Mouse (Mus musculus): ENCODE results near the gene Greb1. TPM values are rescaled to one million over a fixed set of nuclear protein-coding genes. Genes with fewer than 3 reads are reported as not detected.

Greb1 gene
- polyA plus RNA-seq, 1 experiment from 2014 or later: 5.6 TPM

GRCm38 (mm10) chr12:16643508-16644345, 157.0 kb downstream of the Greb1 start:
- no peak overlapping the region for H3K4me2 ChIP-seq (replicated peaks)
- no peak overlapping the region for H3K4me3 ChIP-seq
- H3K27me3 ChIP-seq: no peaks in the 10 kb centered on the region
- peak; percentile 31; the same call in 1 of the 2 replicates for ATAC-seq (ENCODE audit: insufficient number of reproducible peaks, insufficient read depth, low FRiP score, low TSS enrichment)
- 56% methylated on average over 12 of the region's 12 CpGs for WGBS
- H3K9ac ChIP-seq: no peak overlapping the region
- peak overlapping the region; percentile 63 for H3K27ac ChIP-seq
- no peaks in the 10 kb centered on the region for H3K9me3 ChIP-seq
- no peaks in the 10 kb centered on the region for H3K36me3 ChIP-seq
- H3K4me1 ChIP-seq: 0 out of 2 replicates have a peak, but pooled peaks cover 4% of the 10 kb centered on the region

GRCm38 (mm10) chr12:16642000-16642399, 158.7 kb downstream of the Greb1 start:
- H3K36me3 ChIP-seq: no peaks in the 10 kb centered on the region
- 63% methylated on average over 5 of the region's 5 CpGs for WGBS
- no peak overlapping the region for H3K4me3 ChIP-seq
- H3K27ac ChIP-seq: no peak overlapping the region
- no peak for ATAC-seq (ENCODE audit: insufficient number of reproducible peaks, insufficient read depth, low FRiP score, low TSS enrichment)
- H3K4me2 ChIP-seq (replicated peaks): no peak overlapping the region
- no peaks in the 10 kb centered on the region for H3K27me3 ChIP-seq
- H3K9ac ChIP-seq: no peak overlapping the region
- 0 out of 2 replicates have a peak, but pooled peaks cover 10% of the 10 kb centered on the region for H3K4me1 ChIP-seq
- no peaks in the 10 kb centered on the region for H3K9me3 ChIP-seq

GRCm38 (mm10) chr12:16640075-16640474, 160.6 kb downstream of the Greb1 start:
- Histone ChIP-seq H3K9me3 (no peaks in the 10 kb centered on the region), H3K27ac (no peak overlapping the region), H3K27me3 (no peaks in the 10 kb centered on the region), H3K36me3 (no peaks in the 10 kb centered on the region), H3K4me1 (0 out of 2 replicates have a peak, but pooled peaks cover 10% of the 10 kb centered on the region), H3K9ac (no peak overlapping the region), H3K4me2 (replicated peaks) (no peak overlapping the region), H3K4me3 (no peak overlapping the region)
- WGBS: 86% methylated on average over 6 of the region's 6 CpGs
- ATAC-seq (ENCODE audit: insufficient number of reproducible peaks, insufficient read depth, low FRiP score, low TSS enrichment): no peak

GRCm38 (mm10) chr12:16639078-16639771, 161.5 kb downstream of the Greb1 start:
- ATAC-seq (ENCODE audit: insufficient number of reproducible peaks, insufficient read depth, low FRiP score, low TSS enrichment): no peak
- WGBS: 69% methylated on average over 12 of the region's 12 CpGs
- no peak overlapping the region for H3K27ac ChIP-seq
- no peaks in the 10 kb centered on the region for H3K27me3 ChIP-seq
- H3K9me3 ChIP-seq: no peaks in the 10 kb centered on the region
- 0 out of 2 replicates have a peak, but pooled peaks cover 10% of the 10 kb centered on the region for H3K4me1 ChIP-seq
- no peak overlapping the region for H3K4me3 ChIP-seq
- no peaks in the 10 kb centered on the region for H3K36me3 ChIP-seq
- no peak overlapping the region for H3K9ac ChIP-seq
- no peak overlapping the region for H3K4me2 ChIP-seq (replicated peaks)

GRCm38 (mm10) chr12:16635816-16636215, 164.9 kb downstream of the Greb1 start:
- H3K27me3 ChIP-seq: no peaks in the 10 kb centered on the region
- no peak overlapping the region for H3K4me2 ChIP-seq (replicated peaks)
- no peak overlapping the region for H3K4me3 ChIP-seq
- H3K9ac ChIP-seq: no peak overlapping the region
- H3K4me1 ChIP-seq: 0 out of 2 replicates have a peak, but pooled peaks cover 6% of the 10 kb centered on the region
- no peaks in the 10 kb centered on the region for H3K9me3 ChIP-seq
- H3K36me3 ChIP-seq: no peaks in the 10 kb centered on the region
- H3K27ac ChIP-seq: no peak overlapping the region
- WGBS: 73% methylated on average over 6 of the region's 6 CpGs
- ATAC-seq (ENCODE audit: insufficient number of reproducible peaks, insufficient read depth, low FRiP score, low TSS enrichment): no peak

GRCm38 (mm10) chr12:16634075-16634813, 166.4 kb downstream of the Greb1 start:
- H3K4me1 ChIP-seq: 0 out of 2 replicates have a peak, but pooled peaks cover 6% of the 10 kb centered on the region
- no peak overlapping the region for H3K27ac ChIP-seq
- ATAC-seq (ENCODE audit: insufficient number of reproducible peaks, insufficient read depth, low FRiP score, low TSS enrichment): no peak
- H3K9me3 ChIP-seq: no peaks in the 10 kb centered on the region
- H3K36me3 ChIP-seq: no peaks in the 10 kb centered on the region
- no peak overlapping the region for H3K4me3 ChIP-seq
- H3K27me3 ChIP-seq: no peaks in the 10 kb centered on the region
- no peak overlapping the region for H3K9ac ChIP-seq
- no peak overlapping the region for H3K4me2 ChIP-seq (replicated peaks)
- 59% methylated on average over 14 of the region's 14 CpGs for WGBS

- Histone ChIP-seq H3K9ac (no peak overlapping the region), H3K4me2 (replicated peaks) (no peak overlapping the region), H3K4me1 (0 out of 2 replicates have a peak, but pooled peaks cover 5% of the 10 kb centered on the region), H3K36me3 (no peaks in the 10 kb centered on the region), H3K27ac (no peak overlapping the region), H3K27me3 (no peaks in the 10 kb centered on the region), H3K9me3 (no peaks in the 10 kb centered on the region), H3K4me3 (no peak overlapping the region)
- ATAC-seq (ENCODE audit: insufficient number of reproducible peaks, insufficient read depth, low FRiP score, low TSS enrichment): no peak
- WGBS: 70% methylated on average over 6 of the region's 6 CpGs
These were observed 167.5 kb downstream of the Greb1 start for GRCm38 (mm10) chr12:16633235-16633634.

- H3K27me3 ChIP-seq: no peaks in the 10 kb centered on the region
- H3K9ac ChIP-seq: no peak overlapping the region
- H3K4me2 ChIP-seq (replicated peaks): no peak overlapping the region
- H3K27ac ChIP-seq: no peak overlapping the region
- 64% methylated on average over 2 of the region's 2 CpGs for WGBS
- H3K36me3 ChIP-seq: no peaks in the 10 kb centered on the region
- H3K4me1 ChIP-seq: no peaks in the 10 kb centered on the region
- no peak overlapping the region for H3K4me3 ChIP-seq
- ATAC-seq (ENCODE audit: insufficient number of reproducible peaks, insufficient read depth, low FRiP score, low TSS enrichment): no peak
- H3K9me3 ChIP-seq: no peaks in the 10 kb centered on the region
These were observed 169.3 kb downstream of the Greb1 start for GRCm38 (mm10) chr12:16631423-16631822.

GRCm38 (mm10) chr12:16630866-16631185, 169.9 kb downstream of the Greb1 start:
- no peak for ATAC-seq (ENCODE audit: insufficient number of reproducible peaks, insufficient read depth, low FRiP score, low TSS enrichment)
- no peak overlapping the region for H3K9ac ChIP-seq
- H3K36me3 ChIP-seq: no peaks in the 10 kb centered on the region
- H3K9me3 ChIP-seq: no peaks in the 10 kb centered on the region
- 100% methylated on average over 1 of the region's 1 CpGs for WGBS
- no peak overlapping the region for H3K4me2 ChIP-seq (replicated peaks)
- no peaks in the 10 kb centered on the region for H3K27me3 ChIP-seq
- no peaks in the 10 kb centered on the region for H3K4me1 ChIP-seq
- no peak overlapping the region for H3K27ac ChIP-seq
- H3K4me3 ChIP-seq: no peak overlapping the region

GRCm38 (mm10) chr12:16630152-16630865, 170.4 kb downstream of the Greb1 start:
- WGBS: 82% methylated on average over 7 of the region's 7 CpGs
- ATAC-seq (ENCODE audit: insufficient number of reproducible peaks, insufficient read depth, low FRiP score, low TSS enrichment): no peak
- no peaks in the 10 kb centered on the region for H3K4me1 ChIP-seq
- no peak overlapping the region for H3K9ac ChIP-seq
- no peaks in the 10 kb centered on the region for H3K27me3 ChIP-seq
- H3K27ac ChIP-seq: no peak overlapping the region
- H3K4me3 ChIP-seq: no peak overlapping the region
- no peak overlapping the region for H3K4me2 ChIP-seq (replicated peaks)
- H3K36me3 ChIP-seq: no peaks in the 10 kb centered on the region
- H3K9me3 ChIP-seq: no peaks in the 10 kb centered on the region
